Mouse (Mus musculus): ENCODE data around the gene Ttbk1. TPM values are rescaled to one million over a fixed set of nuclear protein-coding genes. Genes with fewer than 3 reads are reported as not detected.
"Not testable (repeated sequence)": the region's sequence is repeated elsewhere in the genome, so short reads cannot be mapped to it uniquely, and the experiment has no call there.

Ttbk1 gene
- polyA plus RNA-seq, 1 experiment from 2014 or later: 0.14 TPM

DNA sequence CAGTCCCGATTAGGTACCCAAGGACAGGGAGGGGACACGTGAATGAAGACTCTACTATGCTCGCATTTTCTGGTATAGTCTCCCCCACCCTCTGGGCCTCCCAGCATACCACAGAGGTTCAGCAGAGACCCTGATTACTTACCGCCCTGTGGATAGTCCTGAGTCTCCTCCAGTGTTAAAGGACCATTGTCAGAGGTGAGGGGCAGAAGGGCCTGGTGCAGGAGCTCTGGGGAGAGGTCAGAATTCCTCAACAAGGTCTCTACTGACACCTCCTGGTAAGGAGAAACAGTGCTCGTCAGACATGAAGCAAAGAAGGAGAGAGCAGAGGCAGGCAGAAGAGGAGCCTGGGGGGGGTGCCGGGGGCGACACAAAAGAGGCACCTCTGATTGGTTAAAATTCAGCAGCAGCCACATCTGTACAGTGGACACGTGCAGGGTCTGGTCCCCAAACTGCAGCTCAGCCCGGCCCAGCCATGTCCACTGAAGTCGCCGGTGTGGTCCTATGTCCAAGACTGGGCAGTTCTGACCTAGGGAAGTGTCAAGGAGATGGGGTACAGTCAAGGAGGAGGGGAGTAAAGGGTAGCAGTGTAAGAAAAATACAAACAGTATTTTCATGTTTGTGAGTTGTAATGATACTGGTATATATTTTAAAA is 23.7 kb upstream of the Ttbk1 start:
- Histone ChIP-seq H3K4me1 (ENCODE audit: control insufficient read depth, insufficient read depth, low read length) (no peaks in the 10 kb centered on the region), H3K27ac (ENCODE audit: low read length) (no peak overlapping the region), H3K36me3 (ENCODE audit: control insufficient read depth, insufficient read depth) (no peaks in the 10 kb centered on the region), H3K9ac (ENCODE audit: low read length) (no peak overlapping the region), H3K4me3 (ENCODE audit: low read length) (no peak overlapping the region), H3K27me3 (ENCODE audit: control insufficient read depth, insufficient read depth, low read length) (no peaks in the 10 kb centered on the region), H3K4me2 (ENCODE audit: low read depth, low read length) (no peak overlapping the region), H3K9me3 (replicated peaks; ENCODE audit: control insufficient read depth, low read length) (no peaks in the 10 kb centered on the region)
- 55% methylated on average over 11 of the region's 11 CpGs for WGBS
- no peak for ATAC-seq (replicated peaks; ENCODE audit: extremely low read depth, insufficient read depth, low FRiP score)

GRCm38 (mm10) chr17:46505617-46506016 is 18.1 kb upstream of the Ttbk1 start:
- Histone ChIP-seq H3K4me2 (ENCODE audit: low read depth, low read length) (no peak overlapping the region), H3K27ac (ENCODE audit: low read length) (no peak overlapping the region), H3K9ac (ENCODE audit: low read length) (no peak overlapping the region), H3K9me3 (replicated peaks; ENCODE audit: control insufficient read depth, low read length) (no peaks in the 10 kb centered on the region), H3K4me1 (ENCODE audit: control insufficient read depth, insufficient read depth, low read length) (no peaks in the 10 kb centered on the region), H3K27me3 (ENCODE audit: control insufficient read depth, insufficient read depth, low read length) (no peaks in the 10 kb centered on the region), H3K36me3 (ENCODE audit: control insufficient read depth, insufficient read depth) (no peaks in the 10 kb centered on the region), H3K4me3 (ENCODE audit: low read length) (no peak overlapping the region)
- no peak for ATAC-seq (replicated peaks; ENCODE audit: extremely low read depth, insufficient read depth, low FRiP score)
- 88% methylated on average over 3 of the region's 3 CpGs for WGBS

GRCm38 (mm10) chr17:46503847-46504638 is 16.6 kb upstream of the Ttbk1 start:
- Histone ChIP-seq H3K9me3 (replicated peaks; ENCODE audit: control insufficient read depth, low read length) (no peaks in the 10 kb centered on the region), H3K4me2 (ENCODE audit: low read depth, low read length) (no peak overlapping the region), H3K27me3 (ENCODE audit: control insufficient read depth, insufficient read depth, low read length) (no peaks in the 10 kb centered on the region), H3K36me3 (ENCODE audit: control insufficient read depth, insufficient read depth) (no peaks in the 10 kb centered on the region), H3K9ac (ENCODE audit: low read length) (no peak overlapping the region), H3K4me1 (ENCODE audit: control insufficient read depth, insufficient read depth, low read length) (no peaks in the 10 kb centered on the region), H3K4me3 (ENCODE audit: low read length) (no peak overlapping the region), H3K27ac (ENCODE audit: low read length) (no peak overlapping the region)
- 73% methylated on average over 14 of the region's 14 CpGs for WGBS
- no peak for ATAC-seq (replicated peaks; ENCODE audit: extremely low read depth, insufficient read depth, low FRiP score)

- WGBS: 80% methylated on average over 2 of the region's 2 CpGs
- H3K9ac ChIP-seq (ENCODE audit: low read length): no peak overlapping the region
- no peak overlapping the region for H3K4me3 ChIP-seq (ENCODE audit: low read length)
- no peak for ATAC-seq (replicated peaks; ENCODE audit: extremely low read depth, insufficient read depth, low FRiP score)
- no peaks in the 10 kb centered on the region for H3K9me3 ChIP-seq (replicated peaks; ENCODE audit: control insufficient read depth, low read length)
- H3K4me2 ChIP-seq (ENCODE audit: low read depth, low read length): no peak overlapping the region
- no peak overlapping the region for H3K27ac ChIP-seq (ENCODE audit: low read length)
- H3K27me3 ChIP-seq (ENCODE audit: control insufficient read depth, insufficient read depth, low read length): no peaks in the 10 kb centered on the region
- no peaks in the 10 kb centered on the region for H3K4me1 ChIP-seq (ENCODE audit: control insufficient read depth, insufficient read depth, low read length)
- H3K36me3 ChIP-seq (ENCODE audit: control insufficient read depth, insufficient read depth): no peaks in the 10 kb centered on the region
Measured at GRCm38 (mm10) chr17:46502775-46503174, 15.3 kb upstream of the Ttbk1 start.

DNA sequence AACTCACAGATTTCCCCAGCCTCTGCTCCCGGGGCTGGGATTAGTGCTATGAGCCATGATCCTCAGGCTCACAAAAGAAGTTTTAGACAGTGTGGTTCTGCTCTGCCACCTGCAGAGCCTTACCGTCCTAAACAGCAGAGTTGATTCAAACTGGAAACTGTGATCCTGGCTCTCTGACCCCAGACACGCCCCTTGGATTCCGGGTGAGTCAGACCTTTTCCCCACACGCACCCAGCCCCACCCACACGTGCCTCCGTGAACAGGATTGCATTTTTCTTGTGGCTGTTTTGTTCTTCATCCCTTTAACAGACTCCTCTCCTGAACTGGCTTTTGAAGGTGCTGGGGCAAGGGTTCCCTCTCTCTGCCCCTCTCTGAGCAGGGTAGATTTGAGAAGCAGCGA is 10.5 kb upstream of the Ttbk1 start:
- no peak overlapping the region for H3K4me2 ChIP-seq (ENCODE audit: low read depth, low read length)
- no peak for ATAC-seq (replicated peaks; ENCODE audit: extremely low read depth, insufficient read depth, low FRiP score)
- 71% methylated on average over 8 of the region's 8 CpGs for WGBS
- no peak overlapping the region for H3K9ac ChIP-seq (ENCODE audit: low read length)
- no peaks in the 10 kb centered on the region for H3K36me3 ChIP-seq (ENCODE audit: control insufficient read depth, insufficient read depth)
- H3K27ac ChIP-seq (ENCODE audit: low read length): no peak overlapping the region
- H3K9me3 ChIP-seq (replicated peaks; ENCODE audit: control insufficient read depth, low read length): no peaks in the 10 kb centered on the region
- H3K4me3 ChIP-seq (ENCODE audit: low read length): no peak overlapping the region
- H3K27me3 ChIP-seq (ENCODE audit: control insufficient read depth, insufficient read depth, low read length): 0 out of 2 replicates have a peak, but pooled peaks cover 2% of the 10 kb centered on the region
- no peaks in the 10 kb centered on the region for H3K4me1 ChIP-seq (ENCODE audit: control insufficient read depth, insufficient read depth, low read length)

DNA sequence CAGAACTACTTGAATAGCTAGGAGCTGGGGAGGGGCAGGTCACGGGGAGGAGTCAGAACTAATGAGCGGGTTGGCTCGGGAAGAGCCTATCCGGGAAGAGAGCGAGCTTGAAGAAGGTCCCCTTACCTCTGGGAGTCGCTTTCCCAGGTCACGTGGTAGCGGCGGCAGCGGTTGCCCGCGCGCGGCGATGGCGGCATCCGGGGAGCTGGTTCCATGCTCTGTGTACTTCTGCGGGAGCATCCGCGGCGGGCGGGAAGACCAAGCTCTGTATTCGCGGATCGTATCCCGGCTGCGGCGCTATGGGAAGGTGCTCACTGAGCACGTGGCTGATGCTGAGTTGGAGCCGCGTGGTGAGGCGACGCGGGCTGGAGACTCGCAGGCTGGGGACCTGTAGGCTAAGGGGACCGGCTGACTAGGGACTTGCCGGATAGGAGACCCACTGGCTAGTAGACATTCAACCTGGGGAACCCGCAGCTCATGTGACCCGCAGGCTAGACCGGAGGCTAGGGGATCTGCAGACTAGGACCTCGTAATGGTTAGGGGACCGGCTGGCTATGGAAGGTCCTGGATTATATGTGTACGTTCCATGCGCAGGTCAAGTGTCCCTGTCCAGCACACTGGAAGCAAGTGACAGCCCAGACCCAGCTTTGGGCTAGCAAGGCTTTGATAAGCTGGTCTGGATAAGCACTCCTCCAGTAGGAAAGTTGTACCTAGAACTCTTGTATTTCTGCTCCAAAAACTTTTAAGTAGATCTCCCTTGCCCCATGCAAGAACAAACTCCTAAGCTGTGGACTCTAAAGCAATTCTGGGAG is 9.4 kb upstream of the Ttbk1 start, which contains the start of gene Dnph1:
Gene Dnph1 (plus strand): TSS at position 89 of the 812 bp plus-strand sequence.
- H3K4me2 ChIP-seq (ENCODE audit: low read depth, low read length): peak within 1 kb of the TSS; percentile 94
- H3K27me3 ChIP-seq (ENCODE audit: control insufficient read depth, insufficient read depth, low read length): 0 out of 2 replicates have a peak, but pooled peaks cover 2% of the 10 kb centered on the region
- no peaks in the 10 kb centered on the region for H3K9me3 ChIP-seq (replicated peaks; ENCODE audit: control insufficient read depth, low read length)
- no peaks in the 10 kb centered on the region for H3K36me3 ChIP-seq (ENCODE audit: control insufficient read depth, insufficient read depth)
- no peak within 1 kb of the TSS for H3K27ac ChIP-seq (ENCODE audit: low read length)
- peak; percentile 93 for ATAC-seq (replicated peaks; ENCODE audit: extremely low read depth, insufficient read depth, low FRiP score)
- under 1% methylated on average over 44 of the region's 44 CpGs for WGBS
- peak within 1 kb of the TSS; percentile 69 for H3K4me3 ChIP-seq (ENCODE audit: low read length)
- peak within 1 kb of the TSS; percentile 73 for H3K9ac ChIP-seq (ENCODE audit: low read length)
- no peaks in the 10 kb centered on the region for H3K4me1 ChIP-seq (ENCODE audit: control insufficient read depth, insufficient read depth, low read length)

- not testable (repeated sequence) for H3K4me2 ChIP-seq (ENCODE audit: low read depth, low read length); ATAC-seq (replicated peaks; ENCODE audit: extremely low read depth, insufficient read depth, low FRiP score); H3K9ac ChIP-seq (ENCODE audit: low read length); H3K4me3 ChIP-seq (ENCODE audit: low read length); H3K4me1 ChIP-seq (ENCODE audit: control insufficient read depth, insufficient read depth, low read length); H3K36me3 ChIP-seq (ENCODE audit: control insufficient read depth, insufficient read depth); H3K27me3 ChIP-seq (ENCODE audit: control insufficient read depth, insufficient read depth, low read length); H3K27ac ChIP-seq (ENCODE audit: low read length); H3K9me3 ChIP-seq (replicated peaks; ENCODE audit: control insufficient read depth, low read length)
Measured at GRCm38 (mm10) chr17:46496081-46496480, 8.6 kb upstream of the Ttbk1 start.

DNA sequence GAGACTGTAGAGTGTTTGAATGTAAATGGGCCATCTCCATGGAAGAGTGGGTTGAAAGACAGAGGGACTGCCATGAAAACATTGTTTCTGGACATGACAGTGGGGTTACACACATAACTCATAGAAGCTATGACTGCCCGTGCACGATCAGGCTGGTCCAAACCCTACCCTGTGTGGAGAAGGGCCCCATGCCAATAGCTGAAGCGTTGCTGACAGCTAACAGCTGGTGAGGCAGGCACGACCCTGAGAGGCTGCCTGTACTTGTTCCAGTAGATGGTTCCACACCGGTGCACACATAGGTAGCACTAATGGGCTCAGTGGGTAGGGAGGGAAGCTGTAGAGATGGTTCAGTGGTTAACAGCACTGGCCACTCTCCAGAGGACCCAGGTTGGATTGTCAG is 8.0 kb upstream of the Ttbk1 start:
- WGBS: 58% methylated on average over 5 of the region's 5 CpGs
- no peaks in the 10 kb centered on the region for H3K4me1 ChIP-seq (ENCODE audit: control insufficient read depth, insufficient read depth, low read length)
- H3K36me3 ChIP-seq (ENCODE audit: control insufficient read depth, insufficient read depth): no peaks in the 10 kb centered on the region
- H3K9ac ChIP-seq (ENCODE audit: low read length): no peak overlapping the region
- no peak overlapping the region for H3K27ac ChIP-seq (ENCODE audit: low read length)
- ATAC-seq (replicated peaks; ENCODE audit: extremely low read depth, insufficient read depth, low FRiP score): no peak
- no peak overlapping the region for H3K4me2 ChIP-seq (ENCODE audit: low read depth, low read length)
- H3K9me3 ChIP-seq (replicated peaks; ENCODE audit: control insufficient read depth, low read length): no peaks in the 10 kb centered on the region
- 0 out of 2 replicates have a peak, but pooled peaks cover 2% of the 10 kb centered on the region for H3K27me3 ChIP-seq (ENCODE audit: control insufficient read depth, insufficient read depth, low read length)
- H3K4me3 ChIP-seq (ENCODE audit: low read length): no peak overlapping the region
